Mouse (Mus musculus): ENCODE measurements around the gene D11Wsu47e.

D11Wsu47e gene

GRCm38 (mm10) chr11:113736848-113737552, 52.8 kb downstream of the D11Wsu47e start:
- DNase-seq = no peak

- no peak for DNase-seq
Observed at GRCm38 (mm10) chr11:113737553-113737854, 53.3 kb downstream of the D11Wsu47e start.

- DNase-seq = no peak
Observed at GRCm38 (mm10) chr11:113737912-113738311, 53.7 kb downstream of the D11Wsu47e start.

GRCm38 (mm10) chr11:113739213-113739612, 55.0 kb downstream of the D11Wsu47e start:
- peak; percentile 46 to 65 for DNase-seq

GRCm38 (mm10) chr11:113740100-113740499, 55.9 kb downstream of the D11Wsu47e start:
- DNase-seq = no peak

GRCm38 (mm10) chr11:113742998-113743397, 58.8 kb downstream of the D11Wsu47e start:
- peak in 1 of 2 experiments; percentile 28 for DNase-seq
